9 mouse cellular contexts compared by ENCODE assay signal in the genomic region with DNA sequence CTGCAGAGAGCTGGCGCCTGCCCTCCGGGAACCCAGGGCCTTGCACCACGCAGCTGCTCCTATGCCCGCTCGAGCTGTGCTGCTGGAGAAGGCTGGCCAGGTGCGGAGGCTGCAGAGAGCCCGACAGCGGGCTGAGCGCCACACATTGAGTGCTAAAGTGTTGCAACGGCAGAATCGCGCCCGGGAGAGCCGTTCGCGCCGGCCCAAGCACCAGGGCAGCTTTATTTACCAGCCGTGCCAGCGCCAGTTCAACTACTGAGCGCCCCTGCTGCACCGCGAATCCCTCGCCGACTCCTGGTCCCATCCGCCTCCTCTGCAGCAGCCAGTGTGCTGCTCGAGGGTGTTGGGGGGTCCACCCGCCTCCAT. TPM values are rescaled to one million over a fixed set of nuclear protein-coding genes. Genes with fewer than 3 reads are reported as not detected.
A peak's percentile ranks its signal among the peaks of the same experiment; 100 is the strongest.
DNase-seq lines count a peak whose midpoint lies in the region; ATAC-seq lines count a peak whose summit lies in the region.
"Had no signal": no experiment of that assay in that cellular context is flagged by ENCODE, and none has a peak within 500 bp of the region (broad histone marks: within the 10 kb centered on the region; RNA-seq: fewer than 3 reads in every experiment).

No protein-coding gene starts in this region.

- no peak overlapping the region for H3K27ac ChIP-seq in forebrain, embryonic 16.5 days (ENCODE audit: low read length)
- no peak overlapping the region for H3K27ac ChIP-seq in midbrain, embryonic 12.5 days (replicated peaks)
- H3K27ac ChIP-seq: macrophage had no signal

- peaks cover 23% of the 10 kb centered on the region for H3K36me3 ChIP-seq in forebrain, embryonic 16.5 days (ENCODE audit: control insufficient read depth, insufficient read depth)
- H3K36me3 ChIP-seq in midbrain, embryonic 12.5 days: peaks cover 58% of the 10 kb centered on the region

- peak; percentile 18 to 23 for DNase-seq in kidney, postnatal 4 days
- DNase-seq in kidney, adult 11 months: no peak
- DNase-seq in cerebellum, adult 9-11 months: peak; percentile 41
- no peak for DNase-seq in retina, embryonic 14.5 days (ENCODE audit: low spot score)
- DNase-seq in spleen, adult 18-20 months: no peak
- DNase-seq in spleen, adult 12 weeks (ENCODE audit: low spot score): no peak

- no peaks in the 10 kb centered on the region for H3K9me3 ChIP-seq in forebrain, embryonic 16.5 days (ENCODE audit: control insufficient read depth, low read length)
- no peaks in the 10 kb centered on the region for H3K9me3 ChIP-seq in midbrain, embryonic 12.5 days

- WGBS in forebrain, embryonic 16.5 days: 12% methylated on average over 27 of the region's 27 CpGs
- WGBS in midbrain, embryonic 12.5 days: 17% methylated on average over 27 of the region's 27 CpGs

- no peak overlapping the region for H3K4me3 ChIP-seq in forebrain, embryonic 16.5 days (replicated peaks; ENCODE audit: low read length)
- no peak overlapping the region for H3K4me3 ChIP-seq in midbrain, embryonic 12.5 days

- no peaks in the 10 kb centered on the region for H3K27me3 ChIP-seq in forebrain, embryonic 16.5 days (replicated peaks; ENCODE audit: control insufficient read depth, insufficient read depth, low read length)
- H3K27me3 ChIP-seq in midbrain, embryonic 12.5 days: no peaks in the 10 kb centered on the region

- H3K4me2 ChIP-seq in forebrain, embryonic 16.5 days (ENCODE audit: low read length): peak overlapping the region; percentile 11; the same call in 1 of the 2 replicates
- H3K4me2 ChIP-seq in midbrain, embryonic 12.5 days (replicated peaks): peak overlapping the region; percentile 26

- H3K4me1 ChIP-seq in forebrain, embryonic 16.5 days (replicated peaks; ENCODE audit: control insufficient read depth, insufficient read depth, low read length): peaks cover 45% of the 10 kb centered on the region
- H3K4me1 ChIP-seq in midbrain, embryonic 12.5 days: peaks cover 39% of the 10 kb centered on the region

- ATAC-seq in forebrain, embryonic 16.5 days: no peak
- ATAC-seq in midbrain, embryonic 12.5 days (ENCODE audit: low FRiP score, low read depth): no peak

- H3K9ac ChIP-seq in forebrain, embryonic 16.5 days (replicated peaks; ENCODE audit: low read depth, low read length): peak overlapping the region; percentile 39; the same call in 1 of the 2 replicates
- peak overlapping the region; percentile 0; the same call in 1 of the 2 replicates for H3K9ac ChIP-seq in midbrain, embryonic 12.5 days (replicated peaks)

RNA-seq across cellular contexts. Expression of a gene that starts 5.7 kb away (rescaled TPM):
- polyA plus RNA-seq in forebrain, embryonic 16.5 days (2015; fragmentation: Nextera tagmentation; extraction: Ambion mirVana): 82.1 and 83.2 TPM in 2 replicates
- polyA plus RNA-seq in midbrain, embryonic 12.5 days (2016; fragmentation: Nextera tagmentation; extraction: Ambion mirVana): 103 and 119 TPM in 2 replicates

RNA-seq across cellular contexts. Expression of a gene that starts 29.3 kb away (rescaled TPM):
- 53.4 and 60.4 TPM in 2 replicates for polyA plus RNA-seq in forebrain, embryonic 16.5 days (2015; fragmentation: Nextera tagmentation; extraction: Ambion mirVana)
- 44.7 and 46.9 TPM in 2 replicates for polyA plus RNA-seq in midbrain, embryonic 12.5 days (2016; fragmentation: Nextera tagmentation; extraction: Ambion mirVana)

Comparison
In these comparisons a context has a peak if more than half of its experiments do, and no peak if none do; other contexts are left out.
1. DNase-seq: peak in kidney, postnatal 4 days (2 of 2) and cerebellum, adult 9-11 months (single experiment); none in kidney, adult 11 months (single experiment), retina, embryonic 14.5 days (single experiment), spleen, adult 18-20 months (0 of 2) and spleen, adult 12 weeks (single experiment).